Mouse (Mus musculus): ENCODE measurements around the gene Rad9a. TPM values are rescaled to one million over a fixed set of nuclear protein-coding genes. Genes with fewer than 3 reads are reported as not detected.
"Not testable (repeated sequence)": the region's sequence is repeated elsewhere in the genome, so short reads cannot be mapped to it uniquely, and the experiment has no call there.

The Rad9a gene
- polyA plus RNA-seq (2012; rRNA removed) (20.8 and 21.4 TPM in 2 replicates), polyA plus RNA-seq (2014; fragmentation: Nextera tagmentation; extraction: Ambion mirVana) (14.3 and 16.8 TPM in 2 replicates)

DNA sequence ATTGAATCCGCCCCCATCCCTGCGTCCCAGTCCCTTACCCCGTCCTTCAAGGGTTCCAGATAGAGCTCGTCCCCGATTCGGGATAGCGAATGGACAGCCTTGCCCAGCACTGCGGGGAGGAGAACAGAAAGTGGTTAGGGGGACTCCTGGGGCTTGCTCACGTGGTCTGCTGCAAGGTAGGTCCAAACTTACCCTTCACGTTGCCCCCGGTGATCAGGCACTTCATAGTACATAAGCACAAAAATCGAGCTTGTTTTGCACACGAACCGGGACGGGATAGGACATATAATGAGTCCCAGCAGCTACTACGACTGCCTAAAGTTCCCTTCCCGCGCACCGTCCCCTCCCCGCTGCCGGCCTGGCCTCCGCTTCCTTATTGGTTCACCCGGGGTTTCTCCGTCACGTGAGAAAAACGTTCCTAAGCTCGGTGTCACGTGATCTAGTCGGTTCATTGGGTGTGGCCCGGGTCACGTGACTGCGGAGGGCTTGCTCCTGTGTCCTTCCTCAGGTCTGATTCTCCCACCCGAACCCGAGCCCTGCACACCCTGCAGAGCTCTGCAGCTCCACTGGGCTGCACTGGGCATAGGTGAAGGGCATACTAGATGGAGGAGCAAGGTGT is at the start of gene Rad9a:
TSS of gene Rad9a (minus strand) at position 372 of the 619 bp plus-strand sequence.
- peaks cover 8 to 23% of the 10 kb centered on the region in 2 experiments for H3K4me1 ChIP-seq (replicated peaks; ENCODE audit: control insufficient read depth in 2 of 2, insufficient read depth in 2 of 2, low read length in 1 of 2)

DNA sequence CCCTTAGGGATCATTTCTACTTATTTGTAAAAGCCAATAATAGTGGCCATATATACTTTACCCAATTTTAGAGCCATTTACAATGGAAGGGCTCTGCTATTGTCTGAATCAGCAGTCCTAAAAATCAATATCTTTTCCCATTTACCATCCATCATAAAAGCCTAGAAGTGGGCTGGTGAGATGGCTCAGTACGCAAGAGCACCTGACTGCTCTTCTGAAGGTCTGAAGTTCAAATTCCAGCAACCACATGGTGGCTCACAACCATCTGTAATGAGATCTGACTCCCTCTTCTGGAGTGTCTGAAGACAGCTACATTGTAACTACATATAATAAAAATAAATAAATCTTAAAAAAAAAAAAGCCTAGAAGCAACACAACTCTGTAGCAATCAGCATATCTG is 47.2 kb upstream of the Rad9a start:
- not testable (repeated sequence) for DNase-seq (ENCODE audit: low read depth in 3 of 3, low spot score in 3 of 3); H3K4me1 ChIP-seq (replicated peaks; ENCODE audit: control insufficient read depth in 2 of 2, insufficient read depth in 2 of 2, low read length in 1 of 2); H3K9ac ChIP-seq (replicated peaks); H3K9me3 ChIP-seq (ENCODE audit: control insufficient read depth, low read length); H3K27me3 ChIP-seq (ENCODE audit: control insufficient read depth, insufficient read depth, low read length); H3K36me3 ChIP-seq (replicated peaks; ENCODE audit: control insufficient read depth, insufficient read depth, low read depth); H3K4me3 ChIP-seq (ENCODE audit: insufficient read depth in 1 of 2, low read depth in 2 of 2, low read length in 2 of 2); ATAC-seq (ENCODE audit: insufficient read depth); H3K27ac ChIP-seq; H3K4me2 ChIP-seq (ENCODE audit: low read depth)
- 66% methylated on average over 1 of the region's 1 CpGs for WGBS (ENCODE audit: insufficient replicate concordance)

More for the DNA sequence above, at the start of gene Rad9a:
- H3K4me3 ChIP-seq (ENCODE audit: insufficient read depth in 1 of 2, low read depth in 2 of 2, low read length in 2 of 2): peak within 1 kb of the TSS; percentile 89 to 91
- 0% methylated on average over 34 of the region's 34 CpGs for WGBS (ENCODE audit: insufficient replicate concordance)
- peak within 1 kb of the TSS; percentile 79 for H3K27ac ChIP-seq
- H3K27me3 ChIP-seq (ENCODE audit: control insufficient read depth, insufficient read depth, low read length): no peaks in the 10 kb centered on the region; the same call in none of the 2 replicates
- peak within 1 kb of the TSS; percentile 98 for H3K4me2 ChIP-seq (ENCODE audit: low read depth)
- peak; percentile 86 for ATAC-seq (ENCODE audit: insufficient read depth)
- peaks cover 22% of the 10 kb centered on the region for H3K36me3 ChIP-seq (replicated peaks; ENCODE audit: control insufficient read depth, insufficient read depth, low read depth)
- peak within 1 kb of the TSS; percentile 96 for H3K9ac ChIP-seq (replicated peaks)
- H3K9me3 ChIP-seq (ENCODE audit: control insufficient read depth, low read length): no peaks in the 10 kb centered on the region
- peak; percentile 98 for DNase-seq (ENCODE audit: low read depth in 3 of 3, low spot score in 3 of 3)
- TF ChIP-seq CTCF (IDR thresholded peaks at IDR 0.05; ENCODE audit: low read depth): no peak
- no peak for TF ChIP-seq EP300 (IDR thresholded peaks at IDR 0.05; ENCODE audit: low read depth)

DNA sequence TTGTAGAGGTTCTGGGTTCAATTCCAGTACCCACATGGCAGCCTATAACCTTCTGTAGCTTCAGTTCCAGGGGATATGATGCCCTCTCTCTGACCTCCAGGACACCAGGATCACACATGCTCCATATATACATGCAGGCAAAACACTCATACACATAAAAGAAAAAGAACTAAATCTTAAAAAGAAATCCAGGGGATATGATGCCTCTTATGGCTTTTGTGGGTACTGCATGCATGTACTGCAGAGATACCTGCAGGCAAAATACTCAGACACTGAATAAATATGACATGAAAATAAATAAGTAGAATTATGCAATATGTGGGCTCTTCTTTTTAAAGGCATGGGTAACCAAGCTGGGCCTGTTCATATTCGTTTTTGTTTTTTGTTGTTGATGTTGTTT is 45.5 kb upstream of the Rad9a start:
- H3K27ac ChIP-seq: no peak overlapping the region
- no peak overlapping the region for H3K9ac ChIP-seq (replicated peaks)
- H3K9me3 ChIP-seq (ENCODE audit: control insufficient read depth, low read length): no peaks in the 10 kb centered on the region
- no peak overlapping the region for H3K4me2 ChIP-seq (ENCODE audit: low read depth)
- no peaks in the 10 kb centered on the region for H3K36me3 ChIP-seq (replicated peaks; ENCODE audit: control insufficient read depth, insufficient read depth, low read depth)
- no peaks in the 10 kb centered on the region; the same call in 1 of the 2 replicates for H3K27me3 ChIP-seq (ENCODE audit: control insufficient read depth, insufficient read depth, low read length)
- ATAC-seq (ENCODE audit: insufficient read depth) (no peak), DNase-seq (ENCODE audit: low read depth in 3 of 3, low spot score in 3 of 3) (no peak)
- no peaks in the 10 kb centered on the region for H3K4me1 ChIP-seq (replicated peaks; ENCODE audit: control insufficient read depth in 2 of 2, insufficient read depth in 2 of 2, low read length in 1 of 2)
- TF ChIP-seq EP300 (IDR thresholded peaks at IDR 0.05; ENCODE audit: low read depth) (no peak), CTCF (IDR thresholded peaks at IDR 0.05; ENCODE audit: low read depth) (peak; percentile 38; the same call in 1 of the 2 replicates)
- WGBS (ENCODE audit: insufficient replicate concordance): 21% methylated on average over 1 of the region's 1 CpGs
- no peak overlapping the region for H3K4me3 ChIP-seq (ENCODE audit: insufficient read depth in 1 of 2, low read depth in 2 of 2, low read length in 2 of 2)

DNA sequence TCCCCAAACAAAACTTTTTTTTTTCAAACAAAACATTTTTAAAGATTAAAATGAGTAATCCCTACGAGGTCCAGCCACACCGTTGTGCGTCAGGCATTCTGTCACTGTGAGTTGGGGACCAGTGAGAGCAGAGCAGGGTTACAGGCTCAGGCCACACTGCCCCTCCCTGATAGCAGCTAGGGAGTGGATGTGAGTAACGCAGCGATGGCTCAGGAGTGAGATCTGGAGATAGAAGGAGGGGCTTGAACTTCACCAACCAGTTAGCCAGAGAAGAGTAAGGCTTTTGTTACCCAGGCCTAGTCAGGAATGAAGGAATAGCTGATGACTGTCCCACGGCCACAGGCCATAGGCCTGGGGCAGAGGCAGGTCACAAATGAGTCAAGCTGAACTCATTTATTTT is 43.3 kb upstream of the Rad9a start:
- H3K27ac ChIP-seq: no peak overlapping the region
- 63% methylated on average over 6 of the region's 6 CpGs for WGBS (ENCODE audit: insufficient replicate concordance)
- no peak overlapping the region for H3K4me3 ChIP-seq (ENCODE audit: insufficient read depth in 1 of 2, low read depth in 2 of 2, low read length in 2 of 2)
- no peak overlapping the region for H3K4me2 ChIP-seq (ENCODE audit: low read depth)
- DNase-seq (ENCODE audit: low read depth in 3 of 3, low spot score in 3 of 3): no peak
- ATAC-seq (ENCODE audit: insufficient read depth): no peak
- no peaks in the 10 kb centered on the region for H3K4me1 ChIP-seq (replicated peaks; ENCODE audit: control insufficient read depth in 2 of 2, insufficient read depth in 2 of 2, low read length in 1 of 2)
- H3K9me3 ChIP-seq (ENCODE audit: control insufficient read depth, low read length): no peaks in the 10 kb centered on the region
- TF ChIP-seq CTCF (IDR thresholded peaks at IDR 0.05; ENCODE audit: low read depth) (no peak), EP300 (IDR thresholded peaks at IDR 0.05; ENCODE audit: low read depth) (no peak)
- H3K36me3 ChIP-seq (replicated peaks; ENCODE audit: control insufficient read depth, insufficient read depth, low read depth): no peaks in the 10 kb centered on the region
- H3K9ac ChIP-seq (replicated peaks): no peak overlapping the region
- H3K27me3 ChIP-seq (ENCODE audit: control insufficient read depth, insufficient read depth, low read length): no peaks in the 10 kb centered on the region; the same call in 1 of the 2 replicates

DNA sequence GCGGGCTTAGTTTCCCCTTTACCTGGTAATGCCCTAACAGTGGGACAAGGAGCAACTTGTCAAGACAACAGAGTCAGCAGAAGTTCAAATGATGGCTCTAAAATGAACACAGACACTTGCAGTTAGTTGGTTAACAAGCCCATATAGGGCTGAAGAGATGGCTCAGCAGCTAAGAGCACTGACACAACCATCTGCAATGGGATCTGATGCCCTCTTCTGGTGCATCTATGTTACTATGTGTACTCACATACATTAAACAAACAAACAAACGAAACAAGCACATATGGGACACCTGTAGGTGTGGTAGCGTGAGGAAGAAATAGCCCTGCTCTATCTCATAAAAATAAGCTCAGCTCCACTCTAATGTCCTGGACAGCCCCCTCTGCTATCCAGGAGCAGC is 41.0 kb upstream of the Rad9a start:
- Histone ChIP-seq H3K9ac (replicated peaks) (no peak overlapping the region), H3K4me3 (ENCODE audit: insufficient read depth in 1 of 2, low read depth in 2 of 2, low read length in 2 of 2) (no peak overlapping the region), H3K27me3 (ENCODE audit: control insufficient read depth, insufficient read depth, low read length) (no peaks in the 10 kb centered on the region; the same call in 1 of the 2 replicates), H3K9me3 (ENCODE audit: control insufficient read depth, low read length) (no peaks in the 10 kb centered on the region), H3K4me2 (ENCODE audit: low read depth) (no peak overlapping the region), H3K4me1 (replicated peaks; ENCODE audit: control insufficient read depth in 2 of 2, insufficient read depth in 2 of 2, low read length in 1 of 2) (no peaks in the 10 kb centered on the region), H3K36me3 (replicated peaks; ENCODE audit: control insufficient read depth, insufficient read depth, low read depth) (no peaks in the 10 kb centered on the region), H3K27ac (no peak overlapping the region)
- peak; percentile 44 for TF ChIP-seq CTCF (IDR thresholded peaks at IDR 0.05; ENCODE audit: low read depth)
- TF ChIP-seq EP300 (IDR thresholded peaks at IDR 0.05; ENCODE audit: low read depth): no peak
- DNase-seq (ENCODE audit: low read depth in 3 of 3, low spot score in 3 of 3) (no peak), ATAC-seq (ENCODE audit: insufficient read depth) (no peak)
- WGBS (ENCODE audit: insufficient replicate concordance): 37% methylated on average over 3 of the region's 3 CpGs
